Mouse (Mus musculus): ENCODE measurements at regions not wholly inside any gene's neighbourhood (a gene's known extent, or its start where the extent isn't known, plus 50 kb on each side); places are given as distances from the start of the nearest gene placed in this dataset.

GRCm38 (mm10) chr6:53124800-53125450, 56.5 kb upstream of the Jazf1 start:
- Histone ChIP-seq H3K4me2 (ENCODE audit: low read length) (no peak overlapping the region), H3K27me3 (replicated peaks; ENCODE audit: control insufficient read depth, insufficient read depth, low read length) (no peaks in the 10 kb centered on the region), H3K9me3 (ENCODE audit: control insufficient read depth, low read length) (no peaks in the 10 kb centered on the region), H3K27ac (ENCODE audit: low read depth) (no peak overlapping the region), H3K4me1 (replicated peaks; ENCODE audit: control insufficient read depth, insufficient read depth, low read length) (no peaks in the 10 kb centered on the region), H3K9ac (ENCODE audit: low read length) (no peak overlapping the region), H3K36me3 (ENCODE audit: control insufficient read depth, insufficient read depth, low read length) (no peaks in the 10 kb centered on the region), H3K4me3 (ENCODE audit: low read depth, low read length) (no peak overlapping the region)
- WGBS = 78% methylated on average over 17 of the region's 17 CpGs
- DNase-seq (ENCODE audit: low spot score) (no peak), ATAC-seq (replicated peaks; ENCODE audit: low FRiP score, low TSS enrichment, low read depth) (no peak)

GRCm38 (mm10) chr6:53120385-53120784, 52.0 kb upstream of the Jazf1 start:
- WGBS = 90% methylated on average over 5 of the region's 5 CpGs
- H3K4me3 ChIP-seq (ENCODE audit: low read depth, low read length) = no peak overlapping the region

More at GRCm38 (mm10) chr6:53120385-53120784, 52.0 kb upstream of the Jazf1 start:
- H3K4me1 ChIP-seq (replicated peaks; ENCODE audit: control insufficient read depth, insufficient read depth, low read length) = no peaks in the 10 kb centered on the region
- DNase-seq (ENCODE audit: low spot score) (no peak), ATAC-seq (replicated peaks; ENCODE audit: low FRiP score, low TSS enrichment, low read depth) (no peak)
- H3K9me3 ChIP-seq (ENCODE audit: control insufficient read depth, low read length) = no peaks in the 10 kb centered on the region
- no peaks in the 10 kb centered on the region for H3K27me3 ChIP-seq (replicated peaks; ENCODE audit: control insufficient read depth, insufficient read depth, low read length)
- no peak overlapping the region for H3K4me2 ChIP-seq (ENCODE audit: low read length)
- no peak overlapping the region for H3K27ac ChIP-seq (ENCODE audit: low read depth)
- H3K36me3 ChIP-seq (ENCODE audit: control insufficient read depth, insufficient read depth, low read length) = no peaks in the 10 kb centered on the region
- H3K9ac ChIP-seq (ENCODE audit: low read length) = no peak overlapping the region
